Mouse (Mus musculus) erythroblast, adult 5-6 weeks (primary cell): ENCODE results near the gene Cep135. TPM values are rescaled to one million over a fixed set of nuclear protein-coding genes. Genes with fewer than 3 reads are reported as not detected.
A peak's percentile ranks its signal among the peaks of the same experiment; 100 is the strongest.

Source experiments
- ATAC-seq: replicated peaks from 2 replicates; pipeline ENCODE4 v1.8.0; 2016; ENCODE audit warnings: moderate number of reproducible peaks, mild to moderate bottlenecking, moderate TSS enrichment, inconsistent platforms; ENCODE audit not compliant: poor library complexity, low FRiP score, severe bottlenecking
- total RNA-seq, 2 experiments: library from RNA; stranded (forward) in 1 of 2; stranded (reverse) in 1 of 2; fragments of 150-400 nt in 1 of 2; fragments of 200-764, 138-1000 nt in 1 of 2; gene quantifications; 2 replicates each; pipeline versions ENCODE4 v1.2.3 to v1.2.4; 2015 to 2017; ENCODE audit warnings: low replicate concordance in 2 of 2

Cep135 gene
- total RNA-seq, 2 experiments from 2014 or later, result 9.4 to 13.7 TPM

- no peak for ATAC-seq
Measured at GRCm38 (mm10) chr5:76642076-76642475, 53.6 kb downstream of the Cep135 start.

- ATAC-seq, result no peak
Measured at GRCm38 (mm10) chr5:76644234-76644633, 55.7 kb downstream of the Cep135 start.

GRCm38 (mm10) chr5:76645091-76645868 is 56.8 kb downstream of the Cep135 start:
- ATAC-seq, result no peak

GRCm38 (mm10) chr5:76649897-76650296 is 61.4 kb downstream of the Cep135 start:
- ATAC-seq, result no peak

GRCm38 (mm10) chr5:76651151-76651725 is 62.7 kb downstream of the Cep135 start:
- no peak for ATAC-seq

- no peak for ATAC-seq
Measured at GRCm38 (mm10) chr5:76656212-76656611, 67.7 kb downstream of the Cep135 start, which contains the start of gene C530008M17Rik. Gene C530008M17Rik (plus strand): TSS chr5:76656512.

- peak; percentile 69 for ATAC-seq
Measured at GRCm38 (mm10) chr5:76657245-76658083, 69.0 kb downstream of the Cep135 start.

- peak; percentile 88 for ATAC-seq
Measured at GRCm38 (mm10) chr5:76658084-76658934, 69.8 kb downstream of the Cep135 start.

GRCm38 (mm10) chr5:76659958-76660635 is 71.6 kb downstream of the Cep135 start:
- no peak for ATAC-seq

- no peak for ATAC-seq
Measured at GRCm38 (mm10) chr5:76661310-76661709, 72.8 kb downstream of the Cep135 start.

- no peak for ATAC-seq
Measured at GRCm38 (mm10) chr5:76664936-76665335, 76.4 kb downstream of the Cep135 start.

GRCm38 (mm10) chr5:76665421-76665820 is 76.9 kb downstream of the Cep135 start:
- no peak for ATAC-seq

- ATAC-seq, result no peak
Measured at GRCm38 (mm10) chr5:76666026-76666756, 77.7 kb downstream of the Cep135 start.

- ATAC-seq, result no peak
Measured at GRCm38 (mm10) chr5:76668118-76668517, 79.6 kb downstream of the Cep135 start.

- no peak for ATAC-seq
Measured at GRCm38 (mm10) chr5:76668547-76668946, 80.0 kb downstream of the Cep135 start.

GRCm38 (mm10) chr5:76670183-76670582 is 81.7 kb downstream of the Cep135 start:
- no peak for ATAC-seq

- ATAC-seq, result no peak
Measured at GRCm38 (mm10) chr5:76674022-76674653, 85.6 kb downstream of the Cep135 start.

- ATAC-seq, result no peak
Measured at GRCm38 (mm10) chr5:76675369-76675768, 86.9 kb downstream of the Cep135 start.
